Mouse (Mus musculus) liver, adult 2 months (tissue): Measurements from ENCODE around the gene 1500009C09Rik.

Experiments
- CTCF ChIP-seq: fragments of 200-500 bp; IDR thresholded peaks from 2 replicates; pipeline ENCODE4 v1.5.1; 2011; ENCODE audit warnings: low read depth, low read length, control low read depth
- POLR2A ChIP-seq: fragments of 200-500 bp; IDR thresholded peaks from 2 replicates; pipeline ENCODE4 v1.6.1; 2011; ENCODE audit warnings: low read length, control low read depth; ENCODE audit not compliant: insufficient read depth; ENCODE audit errors: extremely low read depth

DNA sequence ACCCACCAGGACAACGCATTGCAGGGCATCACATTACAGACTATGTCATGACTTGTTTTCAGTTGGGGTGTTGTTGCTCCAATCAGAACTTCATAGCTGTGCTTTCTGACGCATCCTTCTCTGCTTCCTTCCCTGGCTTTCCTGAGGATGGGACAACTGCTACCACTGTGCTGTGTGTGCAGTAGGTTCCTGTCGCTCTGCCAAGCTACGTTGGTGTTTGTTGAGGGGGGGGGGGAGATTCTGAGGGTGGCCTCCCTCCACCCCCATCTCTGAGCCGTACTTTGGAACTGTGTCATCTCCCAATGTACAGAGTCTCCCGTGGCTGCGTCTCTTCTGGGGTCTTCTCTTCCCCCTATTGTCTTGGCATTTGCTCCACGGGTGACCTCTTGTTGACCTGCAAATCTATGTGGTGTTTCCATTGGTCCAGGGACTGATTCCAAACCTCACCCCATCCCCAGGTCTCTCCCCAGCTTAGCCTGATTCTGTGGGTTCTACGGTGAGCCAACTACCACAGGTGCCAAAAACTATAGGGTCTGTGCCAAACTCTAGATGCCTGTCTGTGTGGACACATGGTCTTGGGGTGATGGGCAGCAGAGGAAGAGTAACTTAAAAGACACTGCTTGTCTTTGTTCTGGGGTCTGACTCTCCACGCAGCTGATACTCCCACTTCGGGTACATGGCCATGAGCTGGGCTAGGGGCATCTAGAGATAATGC is 36.7 kb upstream of the 1500009C09Rik start:
- TF ChIP-seq CTCF (no peak), POLR2A (no peak)
